Mouse (Mus musculus) limb, embryonic 11.5 days (tissue): ENCODE results near the gene Ptpn6. TPM values are rescaled to one million over a fixed set of nuclear protein-coding genes. Genes with fewer than 3 reads are reported as not detected.
A peak's percentile ranks its signal among the peaks of the same experiment; 100 is the strongest.

ENCODE experiments used
- ATAC-seq: fragments of 200-750 bp; cut with Nextera tagmentation; 2 replicates; pipeline ENCODE4 v1.8.0; 2017; ENCODE audit warnings: low read depth; ENCODE audit not compliant: insufficient number of reproducible peaks, low FRiP score, low TSS enrichment
- DNase-seq: peaks from one replicate; pipeline ENCODE4 v3.0.0-alpha.2; 2015; ENCODE audit warnings: low spot score
- H3K27ac ChIP-seq: fragments of 300-500 bp; sonication (generic); replicated peaks from 2 replicates; pipeline ENCODE4 v1.5.1; 2014; ENCODE audit warnings: low read depth, mild to moderate bottlenecking, low read length
- H3K27me3 ChIP-seq: fragments of 300-500 bp; sonication (generic); 2 replicates; pipeline ENCODE4 v1.6.1; 2014; ENCODE audit warnings: mild to moderate bottlenecking, low read length, mixed read lengths; ENCODE audit not compliant: control insufficient read depth, insufficient read depth
- H3K36me3 ChIP-seq: fragments of 300-500 bp; sonication (generic); 2 replicates; pipeline ENCODE4 v1.6.1; 2014; ENCODE audit warnings: mild to moderate bottlenecking, low read length, moderate library complexity, mixed read lengths; ENCODE audit not compliant: control insufficient read depth, insufficient read depth
- H3K4me1 ChIP-seq: fragments of 300-500 bp; sonication (generic); 2 replicates; pipeline ENCODE4 v1.6.1; 2014; ENCODE audit warnings: low read length, mixed read lengths; ENCODE audit not compliant: control insufficient read depth, insufficient read depth
- H3K4me2 ChIP-seq: fragments of 300-500 bp; sonication (generic); 2 replicates; pipeline ENCODE4 v1.6.1; 2014; ENCODE audit warnings: low read depth, mild to moderate bottlenecking, moderate library complexity; ENCODE audit not compliant: severe bottlenecking
- H3K4me3 ChIP-seq: fragments of 300-500 bp; sonication (generic); 2 replicates; pipeline ENCODE4 v1.5.1; 2014; ENCODE audit warnings: low read depth, low read length
- H3K9ac ChIP-seq: fragments of 300-500 bp; sonication (generic); 2 replicates; pipeline ENCODE4 v1.6.1; 2014; ENCODE audit warnings: mild to moderate bottlenecking, low read length
- H3K9me3 ChIP-seq: fragments of 300-500 bp; sonication (generic); 2 replicates; pipeline ENCODE4 v1.6.1; 2016; ENCODE audit warnings: low read length; ENCODE audit not compliant: control insufficient read depth
- WGBS: fragments of 180-500 bp; shearing (Covaris S2); extraction: QIAGEN DNeasy Blood & Tissue Kit; methylation state at CpG from one replicate; pipeline ENCODE4 v1.1.7; 2014; 5-methylcytosine and 5-hydroxymethylcytosine counted together
- polyA plus RNA-seq: library from polyadenylated mRNA; unstranded; fragments of >200 nt; fragmentation: Nextera tagmentation; extraction: Ambion mirVana; gene quantifications from 2 replicates; pipeline ENCODE4 v1.2.1, GENCODE M21; 2014

The Ptpn6 gene
- polyA plus RNA-seq, 1 experiment from 2014 or later: 7.8 TPM

DNA sequence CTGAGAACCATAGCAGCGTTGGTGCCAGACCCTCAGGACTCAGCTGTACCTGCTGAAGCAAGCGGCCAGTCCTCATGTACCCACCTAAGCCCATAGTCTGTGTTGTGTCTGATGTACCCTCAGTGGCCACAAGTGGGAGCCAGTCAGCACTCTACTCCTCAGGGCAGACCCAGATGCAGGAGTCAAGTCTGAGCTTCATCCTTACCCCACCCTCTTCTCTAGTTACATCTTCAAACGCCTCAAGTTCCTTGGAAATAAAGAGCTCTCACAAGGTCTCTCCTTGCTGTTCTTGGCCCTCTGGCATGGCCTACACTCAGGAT is 35.8 kb downstream of the Ptpn6 start:
- peaks cover 22% of the 10 kb centered on the region for H3K36me3 ChIP-seq

DNA sequence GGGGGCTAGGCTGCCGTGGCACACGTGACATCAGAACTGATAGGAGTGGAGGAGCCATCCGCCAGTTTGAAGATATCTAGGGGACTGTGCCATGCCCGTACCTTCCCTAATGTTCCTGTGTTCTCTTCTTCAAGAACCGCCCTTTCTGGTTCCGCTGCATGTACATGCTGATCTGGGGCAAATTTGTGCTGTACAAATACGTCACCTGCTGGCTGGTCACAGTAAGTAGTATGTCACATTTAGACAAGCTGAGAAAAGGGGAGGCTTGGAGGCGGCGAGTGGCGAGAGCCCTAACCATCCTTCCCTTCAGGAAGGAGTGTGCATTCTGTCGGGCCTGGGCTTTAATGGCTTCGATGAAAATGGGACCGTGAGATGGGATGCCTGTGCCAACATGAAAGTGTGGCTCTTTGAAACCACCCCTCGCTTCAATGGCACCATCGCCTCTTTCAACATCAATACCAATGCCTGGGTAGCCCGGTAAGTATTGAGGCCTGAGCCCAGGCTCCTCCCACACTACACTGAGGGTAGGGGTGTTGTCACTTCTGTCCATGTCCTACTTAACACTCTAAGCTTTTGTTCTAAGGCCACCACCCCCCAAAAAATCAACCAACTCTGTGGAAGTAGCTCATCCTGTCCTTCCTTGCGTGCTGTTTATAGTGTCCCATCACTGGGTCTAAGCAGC is 36.3 kb downstream of the Ptpn6 start:
- no peaks in the 10 kb centered on the region for H3K4me1 ChIP-seq
- H3K27ac ChIP-seq: no peak overlapping the region
- no peak overlapping the region for H3K4me3 ChIP-seq
- H3K4me2 ChIP-seq: no peak overlapping the region
- ATAC-seq (peak; percentile 13; the same call in 1 of the 2 replicates), DNase-seq (no peak)
- no peak overlapping the region for H3K9ac ChIP-seq
- no peaks in the 10 kb centered on the region for H3K27me3 ChIP-seq
- peaks cover 22% of the 10 kb centered on the region for H3K36me3 ChIP-seq
- H3K9me3 ChIP-seq: no peaks in the 10 kb centered on the region
- 95% methylated on average over 17 of the region's 17 CpGs for WGBS

More for the DNA sequence above, 35.8 kb downstream of the Ptpn6 start:
- WGBS: 51% methylated on average over 3 of the region's 3 CpGs
- Histone ChIP-seq H3K9ac (no peak overlapping the region), H3K27ac (no peak overlapping the region), H3K27me3 (no peaks in the 10 kb centered on the region), H3K4me3 (no peak overlapping the region), H3K4me1 (no peaks in the 10 kb centered on the region), H3K4me2 (no peak overlapping the region), H3K9me3 (no peaks in the 10 kb centered on the region)
- DNase-seq (peak; percentile 79), ATAC-seq (peak; percentile 55)

DNA sequence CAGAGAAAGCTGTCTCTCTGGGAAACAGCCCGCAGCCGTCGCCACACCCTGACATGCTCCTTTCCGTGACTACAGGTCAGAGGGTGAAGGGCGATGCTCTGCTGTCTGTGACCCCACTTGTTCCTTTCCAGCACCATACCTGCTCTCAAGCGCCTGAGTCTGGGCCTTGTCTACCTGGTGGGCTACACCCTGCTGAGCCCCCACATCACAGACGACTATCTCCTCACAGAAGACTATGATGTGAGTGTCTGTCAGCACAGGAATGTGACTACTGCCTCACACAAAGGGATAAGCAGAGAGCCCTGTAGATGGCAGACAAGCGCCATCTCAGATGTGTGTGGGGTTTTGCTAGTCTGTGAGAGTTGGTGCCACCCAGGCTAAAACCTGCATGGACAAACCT is 37.2 kb downstream of the Ptpn6 start:
- Histone ChIP-seq H3K4me2 (no peak overlapping the region), H3K9ac (no peak overlapping the region), H3K9me3 (no peaks in the 10 kb centered on the region), H3K4me1 (no peaks in the 10 kb centered on the region), H3K27ac (no peak overlapping the region), H3K4me3 (no peak overlapping the region), H3K27me3 (no peaks in the 10 kb centered on the region), H3K36me3 (peaks cover 22% of the 10 kb centered on the region)
- DNase-seq: no peak
- 83% methylated on average over 8 of the region's 8 CpGs for WGBS
- ATAC-seq: no peak

DNA sequence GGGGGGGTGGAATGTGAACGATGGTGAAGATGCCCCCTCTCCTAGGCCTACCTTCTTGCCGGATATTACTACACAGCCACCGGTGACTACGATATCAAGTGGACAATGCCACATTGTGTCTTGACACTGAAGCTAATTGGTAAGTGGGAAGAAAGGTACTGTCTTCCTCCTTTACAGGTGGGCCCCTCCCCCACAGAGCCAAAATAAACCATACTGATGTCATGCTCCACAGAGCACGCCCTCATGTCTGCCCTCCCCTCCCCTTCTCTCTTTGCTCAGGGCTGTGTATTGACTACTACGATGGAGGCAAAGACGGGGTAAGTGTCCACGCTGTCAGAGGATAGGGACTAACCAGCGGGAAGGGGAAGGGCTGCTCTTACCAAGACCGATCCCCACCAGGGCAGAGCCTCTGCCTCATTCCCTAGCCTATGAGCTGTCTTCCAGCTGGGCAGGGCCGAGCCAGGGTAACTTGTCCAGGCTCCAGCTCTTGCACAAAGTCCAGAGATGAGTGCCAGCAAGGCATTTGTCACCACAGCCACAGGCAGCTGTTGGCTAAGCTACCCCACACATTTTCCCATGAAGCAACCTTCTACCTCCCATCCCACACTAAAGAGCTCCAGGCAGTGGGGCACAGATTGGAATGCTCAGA is 38.4 kb downstream of the Ptpn6 start:
- WGBS: 85% methylated on average over 11 of the region's 11 CpGs
- Histone ChIP-seq H3K27ac (no peak overlapping the region), H3K9ac (no peak overlapping the region), H3K4me1 (no peaks in the 10 kb centered on the region), H3K27me3 (no peaks in the 10 kb centered on the region), H3K4me3 (no peak overlapping the region), H3K9me3 (no peaks in the 10 kb centered on the region), H3K36me3 (peaks cover 20% of the 10 kb centered on the region), H3K4me2 (no peak overlapping the region)
- no peak for DNase-seq
- ATAC-seq: no peak

DNA sequence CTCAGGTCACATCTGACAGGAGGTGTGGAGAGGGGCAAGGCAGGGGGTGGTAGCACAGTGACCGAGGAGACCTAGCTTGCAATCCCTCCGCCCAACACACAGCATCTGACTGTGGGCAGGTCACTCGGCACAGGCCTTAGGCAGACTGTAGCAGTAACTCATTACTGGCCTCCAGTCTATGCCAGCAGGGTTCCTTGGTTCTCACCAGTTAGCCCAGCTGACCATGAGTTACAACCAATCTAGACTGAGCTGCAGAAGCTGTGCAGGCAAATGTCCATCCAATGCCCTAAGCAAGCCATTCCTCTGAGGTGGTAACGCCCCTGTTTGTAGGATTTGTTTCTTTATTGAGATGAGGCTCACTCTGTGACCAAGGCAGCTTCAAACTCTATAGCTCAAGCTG is 39.1 kb downstream of the Ptpn6 start:
- H3K36me3 ChIP-seq: peaks cover 14% of the 10 kb centered on the region
- 84% methylated on average over 4 of the region's 4 CpGs for whole genome bisulfite sequencing
- H3K27me3 ChIP-seq: no peaks in the 10 kb centered on the region
- H3K4me2 ChIP-seq: no peak overlapping the region; the same call in 1 of the 2 replicates
- no peaks in the 10 kb centered on the region for H3K9me3 ChIP-seq
- no peak overlapping the region for H3K27ac ChIP-seq
- ATAC-seq (no peak), DNase-seq (no peak)
- no peak overlapping the region for H3K4me3 ChIP-seq
- H3K9ac ChIP-seq: no peak overlapping the region
- H3K4me1 ChIP-seq: no peaks in the 10 kb centered on the region

DNA sequence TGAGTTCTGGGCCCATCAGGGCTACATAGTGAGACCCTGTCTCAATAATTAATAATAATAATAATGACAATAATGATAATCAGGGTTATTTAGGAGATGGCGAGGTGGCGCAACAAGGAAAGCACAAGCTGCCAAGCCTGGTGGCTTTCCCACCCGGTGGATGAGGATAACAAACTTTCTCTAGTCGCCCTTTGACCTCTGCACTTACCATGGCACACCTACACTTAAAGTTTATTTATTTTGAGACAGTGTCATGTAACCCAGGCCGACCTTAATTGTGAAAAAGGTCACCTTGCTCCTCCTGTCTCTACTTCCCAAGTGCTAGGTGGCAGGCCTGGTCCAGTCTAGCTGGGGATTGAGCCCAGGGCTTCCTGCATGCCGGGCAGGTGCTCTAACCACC is 39.8 kb downstream of the Ptpn6 start:
- Histone ChIP-seq H3K9ac (no peak overlapping the region), H3K9me3 (no peaks in the 10 kb centered on the region), H3K36me3 (peaks cover 9% of the 10 kb centered on the region), H3K4me3 (no peak overlapping the region), H3K27ac (no peak overlapping the region), H3K4me1 (no peaks in the 10 kb centered on the region), H3K27me3 (no peaks in the 10 kb centered on the region), H3K4me2 (no peak overlapping the region)
- 84% methylated on average over 6 of the region's 6 CpGs for WGBS
- ATAC-seq: no peak
- no peak for DNase-seq

DNA sequence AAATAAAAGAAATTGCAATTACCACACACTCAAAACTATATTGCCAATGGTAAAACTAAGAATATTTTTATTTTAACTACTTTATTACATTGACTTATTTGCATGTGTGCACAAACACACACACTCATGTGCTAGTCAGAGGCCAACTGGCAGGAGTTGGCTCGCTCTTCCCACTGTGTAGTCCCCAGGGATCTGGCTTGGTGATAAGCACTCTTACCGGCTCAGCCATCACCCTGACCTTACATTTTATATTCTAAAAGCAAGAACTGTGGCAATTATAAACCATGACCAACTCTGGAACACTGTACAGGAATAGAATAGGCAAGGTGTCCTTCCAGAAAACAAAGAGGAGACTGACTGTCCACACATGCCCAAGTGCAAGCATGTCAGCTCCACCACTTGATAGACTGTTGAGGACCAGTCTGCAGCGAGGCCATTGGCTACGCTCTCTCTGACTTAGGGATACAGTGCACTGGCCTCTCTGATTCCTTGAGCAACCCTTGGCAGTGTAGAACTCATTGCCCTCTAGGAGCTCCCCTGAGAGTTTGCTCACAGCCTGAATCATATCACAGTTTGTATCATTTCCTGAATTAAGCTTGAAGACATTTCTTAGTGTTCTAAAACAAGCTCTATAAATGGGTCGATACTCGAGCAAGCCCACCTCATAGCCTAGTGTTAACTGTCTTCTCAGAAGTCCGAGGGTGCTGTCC is 41.9 kb downstream of the Ptpn6 start:
- DNase-seq: no peak
- Histone ChIP-seq H3K9ac (no peak overlapping the region), H3K4me1 (no peaks in the 10 kb centered on the region), H3K4me2 (no peak overlapping the region), H3K27ac (no peak overlapping the region), H3K36me3 (peaks cover 3% of the 10 kb centered on the region), H3K27me3 (no peaks in the 10 kb centered on the region), H3K4me3 (no peak overlapping the region), H3K9me3 (no peaks in the 10 kb centered on the region)
- no peak for ATAC-seq
- 95% methylated on average over 7 of the region's 7 CpGs for WGBS

DNA sequence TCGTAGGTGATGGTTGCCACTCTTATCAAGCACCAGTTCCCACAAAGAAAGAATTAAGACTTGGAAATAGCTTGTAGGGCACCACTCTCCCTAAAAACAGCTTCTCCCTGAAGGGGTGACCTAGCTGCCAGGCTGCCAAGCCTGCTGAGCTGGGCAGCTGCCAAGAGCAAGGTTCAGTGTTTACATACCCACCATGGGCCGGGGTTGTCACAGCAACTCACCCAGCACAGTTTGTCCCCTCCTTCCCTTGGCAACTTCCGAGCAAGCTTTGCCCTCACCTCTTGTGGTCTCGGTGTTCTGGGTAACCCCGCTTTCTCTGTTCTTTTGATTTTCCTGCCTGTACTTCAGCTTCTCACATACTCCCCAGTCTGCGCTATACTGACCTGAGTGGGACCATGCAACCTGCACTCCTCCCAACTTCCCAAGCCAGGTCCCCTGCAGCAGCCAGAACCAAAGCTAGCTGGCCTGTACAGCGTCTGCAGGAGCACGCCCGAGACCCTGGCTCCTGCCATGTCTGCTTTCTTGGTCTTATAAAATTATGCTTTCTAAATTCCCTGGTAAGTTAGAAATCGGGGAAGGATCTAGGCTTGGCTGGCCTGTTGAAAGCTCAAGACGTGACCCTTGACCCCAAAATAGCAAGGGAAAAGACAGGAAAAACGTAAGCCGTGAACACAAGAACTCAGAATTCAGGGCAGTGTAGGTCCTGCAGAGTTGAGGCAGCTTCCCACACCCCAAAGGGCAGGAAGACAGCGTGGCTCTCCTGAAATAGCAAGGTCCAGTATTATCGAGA is 44.2 kb downstream of the Ptpn6 start:
- no peak overlapping the region for H3K4me2 ChIP-seq
- no peaks in the 10 kb centered on the region for H3K27me3 ChIP-seq
- no peak for DNase-seq
- peaks cover under 1% of the 10 kb centered on the region for H3K36me3 ChIP-seq
- H3K9ac ChIP-seq: no peak overlapping the region
- H3K4me1 ChIP-seq: no peaks in the 10 kb centered on the region
- no peak overlapping the region for H3K4me3 ChIP-seq
- H3K9me3 ChIP-seq: no peaks in the 10 kb centered on the region
- 84% methylated on average over 15 of the region's 15 CpGs for WGBS
- no peak for ATAC-seq
- no peak overlapping the region for H3K27ac ChIP-seq
